Mouse (Mus musculus): ENCODE data around the gene Ppp2r1b.

GRCm38 (mm10) chr9:50885600-50885987 lies 40.5 kb downstream of the Ppp2r1b start:
- TF ChIP-seq CTCF (IDR thresholded peaks at IDR 0.05; ENCODE audit: low read depth) (no peak), EP300 (IDR thresholded peaks at IDR 0.05; ENCODE audit: low read depth) (no peak)
